Mouse (Mus musculus): ENCODE measurements around the gene Resp18. TPM values are rescaled to one million over a fixed set of nuclear protein-coding genes. Genes with fewer than 3 reads are reported as not detected.
A peak's percentile ranks its signal among the peaks of the same experiment; 100 is the strongest.
"Not testable (repeated sequence)": the region's sequence is repeated elsewhere in the genome, so short reads cannot be mapped to it uniquely, and the experiment has no call there.

The Resp18 gene
- polyA plus RNA-seq, 1 experiment from 2014 or later: 69.5 TPM

- 84% methylated on average over 16 of the region's 16 CpGs for WGBS
These were observed 30.9 kb downstream of the Resp18 start for GRCm38 (mm10) chr1:75247071-75247930.

GRCm38 (mm10) chr1:75244836-75245235 lies 33.4 kb downstream of the Resp18 start:
- peaks cover 30% of the 10 kb centered on the region for H3K36me3 ChIP-seq
- no peak overlapping the region for H3K4me2 ChIP-seq (replicated peaks)
- H3K27ac ChIP-seq: no peak overlapping the region
- no peaks in the 10 kb centered on the region for H3K27me3 ChIP-seq (replicated peaks)
- 0 out of 2 replicates have a peak, but pooled peaks cover 7% of the 10 kb centered on the region for H3K4me1 ChIP-seq
- H3K4me3 ChIP-seq: no peak overlapping the region
- H3K9ac ChIP-seq: no peak overlapping the region
- H3K9me3 ChIP-seq: no peaks in the 10 kb centered on the region
- ATAC-seq (ENCODE audit: low FRiP score, low read depth): peak; percentile 19; the same call in 1 of the 2 replicates
- 13% methylated on average over 4 of the region's 4 CpGs for WGBS

More at GRCm38 (mm10) chr1:75247071-75247930, 30.9 kb downstream of the Resp18 start:
- H3K36me3 ChIP-seq: peaks cover 18% of the 10 kb centered on the region; the same call in 1 of the 2 replicates
- no peak overlapping the region for H3K4me3 ChIP-seq
- ATAC-seq (ENCODE audit: low FRiP score, low read depth): no peak
- 0 out of 2 replicates have a peak overlapping the region, but pooled peaks have one; percentile 3 for H3K9ac ChIP-seq
- no peak overlapping the region for H3K4me2 ChIP-seq (replicated peaks)
- no peaks in the 10 kb centered on the region for H3K27me3 ChIP-seq (replicated peaks)
- no peaks in the 10 kb centered on the region for H3K9me3 ChIP-seq
- peaks cover 14% of the 10 kb centered on the region for H3K4me1 ChIP-seq
- no peak overlapping the region for H3K27ac ChIP-seq

GRCm38 (mm10) chr1:75244175-75244826 lies 33.9 kb downstream of the Resp18 start:
- 85% methylated on average over 12 of the region's 12 CpGs for WGBS
- 0 out of 2 replicates have a peak, but pooled peaks cover 7% of the 10 kb centered on the region for H3K4me1 ChIP-seq
- H3K9me3 ChIP-seq: no peaks in the 10 kb centered on the region
- H3K27ac ChIP-seq: no peak overlapping the region
- H3K4me2 ChIP-seq (replicated peaks): no peak overlapping the region
- H3K4me3 ChIP-seq: no peak overlapping the region
- H3K36me3 ChIP-seq: peaks cover 35% of the 10 kb centered on the region
- 0 out of 2 replicates have a peak, but pooled peaks have one; percentile 5 for ATAC-seq (ENCODE audit: low FRiP score, low read depth)
- H3K27me3 ChIP-seq (replicated peaks): no peaks in the 10 kb centered on the region
- no peak overlapping the region for H3K9ac ChIP-seq

- H3K4me3 ChIP-seq: no peak overlapping the region
- H3K4me1 ChIP-seq: 0 out of 2 replicates have a peak, but pooled peaks cover 7% of the 10 kb centered on the region
- WGBS: 88% methylated on average over 14 of the region's 14 CpGs
- H3K4me2 ChIP-seq (replicated peaks): no peak overlapping the region
- H3K9ac ChIP-seq: no peak overlapping the region
- peaks cover 35% of the 10 kb centered on the region for H3K36me3 ChIP-seq
- no peak overlapping the region for H3K27ac ChIP-seq
- ATAC-seq (ENCODE audit: low FRiP score, low read depth): no peak
- H3K9me3 ChIP-seq: no peaks in the 10 kb centered on the region
- H3K27me3 ChIP-seq (replicated peaks): no peaks in the 10 kb centered on the region
These were observed 34.8 kb downstream of the Resp18 start for GRCm38 (mm10) chr1:75243411-75243810.

GRCm38 (mm10) chr1:75239591-75239990 lies 38.6 kb downstream of the Resp18 start:
- H3K9me3 ChIP-seq: no peaks in the 10 kb centered on the region
- H3K4me3 ChIP-seq: no peak overlapping the region
- H3K9ac ChIP-seq: no peak overlapping the region
- no peak overlapping the region for H3K4me2 ChIP-seq (replicated peaks)
- 88% methylated on average over 10 of the region's 10 CpGs for WGBS
- no peak overlapping the region for H3K27ac ChIP-seq
- H3K27me3 ChIP-seq (replicated peaks): no peaks in the 10 kb centered on the region
- peaks cover 31% of the 10 kb centered on the region for H3K36me3 ChIP-seq
- H3K4me1 ChIP-seq: peaks cover 13% of the 10 kb centered on the region
- no peak for ATAC-seq (ENCODE audit: low FRiP score, low read depth)

- H3K4me1 ChIP-seq: peaks cover 13% of the 10 kb centered on the region
- peak within 1 kb of the TSS; percentile 85 for H3K4me2 ChIP-seq (replicated peaks)
- peak within 1 kb of the TSS; percentile 57 for H3K4me3 ChIP-seq
- peak within 1 kb of the TSS; percentile 51; the same call in 1 of the 2 replicates for H3K27ac ChIP-seq
- WGBS: under 1% methylated on average over 64 of the region's 64 CpGs
- H3K27me3 ChIP-seq (replicated peaks): no peaks in the 10 kb centered on the region
- peaks cover 16% of the 10 kb centered on the region for H3K36me3 ChIP-seq
- peak within 1 kb of the TSS; percentile 70 for H3K9ac ChIP-seq
- ATAC-seq (ENCODE audit: low FRiP score, low read depth): peak; percentile 88
- no peaks in the 10 kb centered on the region for H3K9me3 ChIP-seq
These were observed 41.8 kb downstream of the Resp18 start, which contains the start of gene Dnajb2 for GRCm38 (mm10) chr1:75236117-75237050. TSS of gene Dnajb2 (plus strand) at chr1:75236406.

GRCm38 (mm10) chr1:75234606-75235005 lies 43.6 kb downstream of the Resp18 start:
- ATAC-seq (ENCODE audit: low FRiP score, low read depth): peak; percentile 42
- Histone ChIP-seq H3K27me3 (replicated peaks) (no peaks in the 10 kb centered on the region), H3K4me3 (no peak overlapping the region), H3K4me1 (peaks cover 13% of the 10 kb centered on the region), H3K4me2 (replicated peaks) (no peak overlapping the region), H3K36me3 (0 out of 2 replicates have a peak, but pooled peaks cover 3% of the 10 kb centered on the region), H3K9me3 (no peaks in the 10 kb centered on the region), H3K27ac (no peak overlapping the region), H3K9ac (no peak overlapping the region)
- 2% methylated on average over 8 of the region's 8 CpGs for WGBS

GRCm38 (mm10) chr1:75232489-75232888 lies 45.7 kb downstream of the Resp18 start:
- H3K27ac ChIP-seq; ATAC-seq (ENCODE audit: low FRiP score, low read depth); H3K4me3 ChIP-seq; H3K27me3 ChIP-seq (replicated peaks); H3K9ac ChIP-seq; H3K4me2 ChIP-seq (replicated peaks); H3K9me3 ChIP-seq; H3K36me3 ChIP-seq: not testable (repeated sequence)
- peaks cover 13% of the 10 kb centered on the region for H3K4me1 ChIP-seq
- WGBS: 65% methylated on average over 4 of the region's 4 CpGs

- Histone ChIP-seq H3K9me3 (no peaks in the 10 kb centered on the region), H3K4me2 (replicated peaks) (no peak within 1 kb of the TSS), H3K27me3 (replicated peaks) (no peaks in the 10 kb centered on the region), H3K27ac (no peak within 1 kb of the TSS), H3K4me3 (no peak within 1 kb of the TSS), H3K4me1 (peaks cover 5% of the 10 kb centered on the region), H3K36me3 (no peaks in the 10 kb centered on the region), H3K9ac (no peak within 1 kb of the TSS)
- no peak for ATAC-seq (ENCODE audit: low FRiP score, low read depth)
- 74% methylated on average over 5 of the region's 5 CpGs for WGBS
These were observed 46.5 kb downstream of the Resp18 start, which contains the start of gene A630095N17Rik for GRCm38 (mm10) chr1:75231664-75232152. TSS of gene A630095N17Rik (minus strand) at chr1:75232102.

- H3K9ac ChIP-seq: no peak overlapping the region
- H3K4me3 ChIP-seq: no peak overlapping the region
- H3K36me3 ChIP-seq: no peaks in the 10 kb centered on the region
- 75% methylated on average over 4 of the region's 4 CpGs for WGBS
- no peaks in the 10 kb centered on the region for H3K9me3 ChIP-seq
- H3K27ac ChIP-seq: no peak overlapping the region
- no peak overlapping the region for H3K4me2 ChIP-seq (replicated peaks)
- H3K27me3 ChIP-seq (replicated peaks): no peaks in the 10 kb centered on the region
- H3K4me1 ChIP-seq: peaks cover 3% of the 10 kb centered on the region; the same call in 1 of the 2 replicates
- no peak for ATAC-seq (ENCODE audit: low FRiP score, low read depth)
These were observed 47.0 kb downstream of the Resp18 start for GRCm38 (mm10) chr1:75231224-75231623.

- no peak overlapping the region for H3K4me3 ChIP-seq
- no peak overlapping the region for H3K9ac ChIP-seq
- H3K36me3 ChIP-seq: no peaks in the 10 kb centered on the region
- no peaks in the 10 kb centered on the region for H3K27me3 ChIP-seq (replicated peaks)
- H3K9me3 ChIP-seq: no peaks in the 10 kb centered on the region
- no peak for ATAC-seq (ENCODE audit: low FRiP score, low read depth)
- H3K4me2 ChIP-seq (replicated peaks): no peak overlapping the region
- WGBS: 73% methylated on average over 7 of the region's 7 CpGs
- no peaks in the 10 kb centered on the region for H3K4me1 ChIP-seq
- H3K27ac ChIP-seq: no peak overlapping the region
These were observed 47.8 kb downstream of the Resp18 start for GRCm38 (mm10) chr1:75230335-75230994.

Data from neural tube, embryonic 12.5 days (tissue).